Mouse (Mus musculus) liver, embryonic 14.5 days (tissue): ENCODE results near the gene Ube2q1.

Source experiments
- CTCF ChIP-seq: IDR thresholded peaks from 2 replicates; pipeline ENCODE4 v1.5.1; 2016; ENCODE audit warnings: antibody characterized with exemption, low read depth, control low read depth
- EP300 ChIP-seq: IDR thresholded peaks from 2 replicates; pipeline ENCODE4 v1.6.1; 2016; ENCODE audit warnings: antibody characterized with exemption, low read depth

- peak; percentile 30 for TF ChIP-seq CTCF
- no peak for TF ChIP-seq EP300
Observed at GRCm38 (mm10) chr3:89795746-89796145, 22.3 kb downstream of the Ube2q1 start.
